Mouse (Mus musculus) liver, embryonic 12.5 days (tissue): ENCODE data around the gene Gmppa. TPM values are rescaled to one million over a fixed set of nuclear protein-coding genes. Genes with fewer than 3 reads are reported as not detected.

Source experiments
- polyA plus RNA-seq: library from polyadenylated mRNA; unstranded; fragments of >200 nt; fragmentation: Nextera tagmentation; extraction: Ambion mirVana; gene quantifications from 2 replicates; pipeline ENCODE4 v1.2.1, GENCODE M21; 2016

Gmppa gene
- polyA plus RNA-seq, 1 experiment from 2014 or later = 47.9 TPM

Other genes starting within 250 kb of the Gmppa start
- 13.4 and 14.5 TPM in 2 replicates for gene Ankzf1, start 243.8 kb upstream of the Gmppa start, polyA plus RNA-seq
- 26.2 and 27.3 TPM in 2 replicates for gene Atg9a, start 243.7 kb upstream of the Gmppa start, polyA plus RNA-seq
- gene Glb1l, start 225.1 kb upstream of the Gmppa start, polyA plus RNA-seq = 5.2 and 6.1 TPM in 2 replicates
- 107 and 110 TPM in 2 replicates for gene Stk16, start 225.1 kb upstream of the Gmppa start, polyA plus RNA-seq
- 465 and 490 TPM in 2 replicates for gene Tuba4a, start 216.1 kb upstream of the Gmppa start, polyA plus RNA-seq
- gene A630095N17Rik, start 203.8 kb upstream of the Gmppa start, polyA plus RNA-seq = not detected in 2 replicates
- 27.2 and 27.8 TPM in 2 replicates for gene Dnajb2, start 199.5 kb upstream of the Gmppa start, polyA plus RNA-seq
- 0.79 and 0.82 TPM in 2 replicates for gene Ptprn, start 171.4 kb upstream of the Gmppa start, polyA plus RNA-seq
- gene Resp18, start 157.5 kb upstream of the Gmppa start, polyA plus RNA-seq = 0.32 TPM in 1 of 2 replicates, not detected in the other
- gene Dnpep, start 117.9 kb upstream of the Gmppa start, polyA plus RNA-seq = 66.3 and 67.4 TPM in 2 replicates
- 6.9 and 7.4 TPM in 2 replicates for gene Des, start 75.6 kb upstream of the Gmppa start, polyA plus RNA-seq
- gene Speg, start 60.6 kb upstream of the Gmppa start, polyA plus RNA-seq = 11.4 and 14.3 TPM in 2 replicates
- 0.83 and 1.3 TPM in 2 replicates for gene Asic4, start 14.5 kb downstream of the Gmppa start, polyA plus RNA-seq
- 13.0 and 14.5 TPM in 2 replicates for gene Chpf, start 43.4 kb downstream of the Gmppa start, polyA plus RNA-seq
- 0.18 and 0.20 TPM in 2 replicates for gene Tmem198, start 43.6 kb downstream of the Gmppa start, polyA plus RNA-seq
- 25.2 and 27.9 TPM in 2 replicates for gene Obsl1, start 70.5 kb downstream of the Gmppa start, polyA plus RNA-seq
- 1.1 and 1.2 TPM in 2 replicates for gene Inha, start 71.1 kb downstream of the Gmppa start, polyA plus RNA-seq
- gene Stk11ip, start 85.6 kb downstream of the Gmppa start, polyA plus RNA-seq = 10.2 and 10.5 TPM in 2 replicates
- gene Slc4a3, start 110.3 kb downstream of the Gmppa start, polyA plus RNA-seq = 2.4 TPM in 2 replicates